Mouse (Mus musculus): ENCODE results near the gene Cep41. TPM values are rescaled to one million over a fixed set of nuclear protein-coding genes. Genes with fewer than 3 reads are reported as not detected.
A peak's percentile ranks its signal among the peaks of the same experiment; 100 is the strongest.

Cep41 gene
- 16.1 and 19.5 TPM in 2 replicates for polyA plus RNA-seq (2012; rRNA removed)

DNA sequence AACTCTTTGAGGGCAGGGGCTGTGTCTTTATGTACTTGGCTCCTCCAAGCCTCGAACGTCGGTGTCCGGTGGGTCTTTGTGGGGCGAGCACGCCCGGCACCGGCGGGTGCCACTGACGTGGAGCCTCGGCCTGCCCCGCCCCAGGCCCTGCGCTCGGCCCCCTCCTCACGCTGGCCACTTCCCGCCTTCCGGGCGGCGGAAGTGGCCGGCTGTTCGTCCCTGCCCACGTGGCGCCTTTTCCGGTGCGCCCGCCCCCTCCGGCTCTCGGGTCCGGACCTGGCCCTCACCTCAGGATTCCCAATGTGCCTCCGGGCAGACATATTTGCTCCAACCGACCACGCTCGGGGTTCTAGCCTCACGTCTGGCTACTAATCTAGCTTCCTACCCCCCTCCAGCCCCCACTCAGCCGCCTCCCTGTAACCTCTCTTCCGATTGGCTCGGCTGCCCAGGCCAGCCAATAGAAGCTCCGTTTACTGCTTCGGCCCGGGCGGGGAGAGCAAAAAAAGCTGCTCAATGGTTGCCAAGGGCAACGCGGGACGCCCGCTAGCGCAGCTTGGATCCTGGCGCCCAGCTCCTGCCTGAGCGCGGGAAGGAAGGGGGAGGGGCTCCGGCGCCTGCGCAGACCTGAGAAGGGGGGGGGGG lies at the start of gene Cep41:
Gene Cep41, minus strand, starts transcription at position 400 of the 642 bp plus-strand sequence.
- peak; percentile 63; the same call in 1 of the 2 replicates for TF ChIP-seq POLR2A (IDR thresholded peaks at IDR 0.05; ENCODE audit: borderline replicate concordance, extremely low read depth, insufficient read depth, insufficient read length, poor library complexity, severe bottlenecking)
- TF ChIP-seq CTCF (IDR thresholded peaks at IDR 0.05; ENCODE audit: borderline replicate concordance, extremely low read depth, insufficient read depth, insufficient read length): no peak
- DNase-seq (ENCODE audit: low read depth): peak; percentile 99

DNA sequence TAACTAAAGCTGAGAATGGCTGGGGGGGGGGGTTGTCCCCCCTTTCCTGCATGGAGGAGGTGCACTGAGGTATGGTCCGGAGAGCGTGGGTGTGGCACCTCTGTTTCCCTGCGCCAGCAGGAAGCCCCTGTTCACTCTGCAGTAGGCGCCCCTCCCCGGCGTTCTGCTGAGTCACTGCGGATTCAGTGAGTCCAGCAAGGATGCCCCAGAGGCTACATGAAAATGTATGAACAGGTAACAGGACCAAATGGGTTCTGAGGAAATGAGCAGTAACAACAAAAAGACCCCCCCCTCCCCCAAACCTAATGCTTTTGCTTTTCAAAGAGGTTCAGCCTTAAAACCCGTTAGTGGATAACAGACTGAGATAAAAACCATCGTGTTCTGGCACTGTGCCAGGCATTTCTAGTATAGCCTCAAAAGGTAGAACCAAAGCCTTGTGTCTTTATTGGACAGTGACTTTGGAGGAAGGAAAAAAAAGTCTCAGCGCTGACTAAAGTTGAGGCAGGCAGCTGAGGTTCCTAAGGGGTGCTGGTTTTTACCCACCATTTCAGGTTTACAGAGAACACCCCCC lies 45.7 kb upstream of the Cep41 start:
- peak; percentile 79 for DNase-seq (ENCODE audit: low read depth)
- TF ChIP-seq POLR2A (IDR thresholded peaks at IDR 0.05; ENCODE audit: borderline replicate concordance, extremely low read depth, insufficient read depth, insufficient read length, poor library complexity, severe bottlenecking) (no peak), CTCF (IDR thresholded peaks at IDR 0.05; ENCODE audit: borderline replicate concordance, extremely low read depth, insufficient read depth, insufficient read length) (no peak)

GRCm38 (mm10) chr6:30738464-30739006 lies 45.0 kb upstream of the Cep41 start:
- TF ChIP-seq CTCF (IDR thresholded peaks at IDR 0.05; ENCODE audit: borderline replicate concordance, extremely low read depth, insufficient read depth, insufficient read length) (no peak), POLR2A (IDR thresholded peaks at IDR 0.05; ENCODE audit: borderline replicate concordance, extremely low read depth, insufficient read depth, insufficient read length, poor library complexity, severe bottlenecking) (no peak)
- DNase-seq (ENCODE audit: low read depth): no peak

DNA sequence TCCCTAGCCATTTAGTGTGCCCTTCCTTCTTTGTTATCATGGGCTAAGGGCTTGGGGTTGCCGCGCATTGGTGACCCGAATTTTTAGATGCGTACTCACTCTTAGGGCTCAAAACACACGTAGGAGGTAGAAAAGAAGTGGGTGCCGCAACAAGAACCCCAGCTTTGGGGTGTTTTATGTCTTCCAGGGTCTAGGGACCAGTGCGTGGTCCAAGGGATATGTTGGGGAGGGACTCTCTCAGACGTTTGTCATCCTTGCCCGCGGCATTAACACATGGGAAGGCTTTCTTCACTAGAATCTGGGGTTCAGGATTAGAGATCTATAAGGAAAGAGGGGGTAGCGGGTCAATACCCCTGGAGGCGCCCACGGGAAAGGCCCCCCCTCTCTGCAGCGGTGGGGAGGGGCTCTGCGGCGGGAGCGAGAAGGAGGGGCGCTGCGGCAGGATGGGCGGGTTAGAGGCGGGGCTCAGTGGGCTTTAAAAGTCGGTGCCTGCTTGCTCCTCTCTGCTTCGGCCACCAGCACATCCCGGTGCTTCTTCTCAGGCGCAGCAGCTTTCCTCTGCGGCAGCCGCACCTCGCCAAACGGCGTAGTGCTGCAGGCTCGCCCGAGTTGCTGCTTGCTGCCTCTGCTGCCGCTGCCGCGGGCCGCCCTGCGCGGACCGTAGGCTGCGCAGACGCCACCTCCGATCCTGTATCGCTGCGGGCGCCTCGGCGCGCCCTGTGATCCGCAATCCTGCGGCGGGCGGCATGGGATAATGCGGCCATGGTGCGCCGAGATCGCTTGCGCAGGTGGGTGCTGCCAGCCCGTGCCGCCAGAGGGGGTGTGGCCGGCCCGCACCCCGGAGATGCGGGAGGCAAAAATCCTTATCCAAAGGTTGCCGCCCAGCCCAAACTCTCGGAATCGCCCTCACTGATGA lies 44.3 kb upstream of the Cep41 start:
- peak; percentile 97 for TF ChIP-seq POLR2A (IDR thresholded peaks at IDR 0.05; ENCODE audit: borderline replicate concordance, extremely low read depth, insufficient read depth, insufficient read length, poor library complexity, severe bottlenecking)
- TF ChIP-seq CTCF (IDR thresholded peaks at IDR 0.05; ENCODE audit: borderline replicate concordance, extremely low read depth, insufficient read depth, insufficient read length): peak; percentile 28; the same call in 1 of the 2 replicates
- DNase-seq (ENCODE audit: low read depth): peak; percentile 94

- peak; percentile 95 for DNase-seq (ENCODE audit: low read depth)
- TF ChIP-seq CTCF (IDR thresholded peaks at IDR 0.05; ENCODE audit: borderline replicate concordance, extremely low read depth, insufficient read depth, insufficient read length) (peak; percentile 83), POLR2A (IDR thresholded peaks at IDR 0.05; ENCODE audit: borderline replicate concordance, extremely low read depth, insufficient read depth, insufficient read length, poor library complexity, severe bottlenecking) (no peak)
Measured at GRCm38 (mm10) chr6:30736864-30737547, 43.5 kb upstream of the Cep41 start.

- DNase-seq (ENCODE audit: low read depth): peak; percentile 84
- TF ChIP-seq CTCF (IDR thresholded peaks at IDR 0.05; ENCODE audit: borderline replicate concordance, extremely low read depth, insufficient read depth, insufficient read length) (no peak), POLR2A (IDR thresholded peaks at IDR 0.05; ENCODE audit: borderline replicate concordance, extremely low read depth, insufficient read depth, insufficient read length, poor library complexity, severe bottlenecking) (no peak)
Measured at GRCm38 (mm10) chr6:30736372-30736762, 42.8 kb upstream of the Cep41 start.

GRCm38 (mm10) chr6:30735728-30736371 lies 42.3 kb upstream of the Cep41 start:
- DNase-seq (ENCODE audit: low read depth): peak; percentile 79
- TF ChIP-seq POLR2A (IDR thresholded peaks at IDR 0.05; ENCODE audit: borderline replicate concordance, extremely low read depth, insufficient read depth, insufficient read length, poor library complexity, severe bottlenecking) (no peak), CTCF (IDR thresholded peaks at IDR 0.05; ENCODE audit: borderline replicate concordance, extremely low read depth, insufficient read depth, insufficient read length) (no peak)

DNA sequence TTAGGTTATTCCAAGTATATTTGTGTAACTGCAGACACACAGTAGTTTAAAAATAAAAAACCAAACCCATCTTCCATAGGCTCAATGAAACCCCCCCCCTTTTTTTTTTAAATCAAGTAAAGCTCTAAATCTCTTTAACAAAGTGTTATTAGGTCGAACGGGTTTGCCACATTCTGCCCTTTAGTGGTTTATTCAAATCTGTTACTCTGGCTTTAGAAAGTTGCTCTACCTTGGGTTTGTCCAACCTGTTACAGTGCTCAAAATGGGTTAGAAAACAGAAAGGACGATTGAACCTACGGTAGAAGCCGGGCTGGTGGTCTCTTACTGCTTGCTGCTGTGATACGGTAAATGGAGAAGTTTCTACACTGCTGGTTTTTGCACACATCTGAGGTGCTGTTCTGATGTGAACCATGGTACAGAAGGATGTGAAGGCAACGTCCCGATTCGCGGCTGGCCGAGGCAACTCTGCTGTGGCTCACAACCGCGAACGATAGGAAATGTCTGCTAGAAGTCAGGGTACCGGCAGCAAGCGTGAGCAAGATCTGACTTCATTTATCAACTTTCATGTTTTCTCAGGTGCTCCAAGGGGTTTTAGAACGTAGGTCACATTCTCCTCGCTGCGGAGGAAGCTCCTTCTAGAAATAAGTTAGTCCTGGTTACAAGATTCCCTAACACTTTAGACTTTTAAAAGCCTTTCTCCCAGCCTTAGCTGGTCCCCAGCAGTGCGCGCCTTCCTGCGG lies 41.6 kb upstream of the Cep41 start:
- TF ChIP-seq CTCF (IDR thresholded peaks at IDR 0.05; ENCODE audit: borderline replicate concordance, extremely low read depth, insufficient read depth, insufficient read length) (no peak), POLR2A (IDR thresholded peaks at IDR 0.05; ENCODE audit: borderline replicate concordance, extremely low read depth, insufficient read depth, insufficient read length, poor library complexity, severe bottlenecking) (peak; percentile 19; the same call in 1 of the 2 replicates)
- peak; percentile 53 for DNase-seq (ENCODE audit: low read depth)

- no peak for TF ChIP-seq CTCF (IDR thresholded peaks at IDR 0.05; ENCODE audit: borderline replicate concordance, extremely low read depth, insufficient read depth, insufficient read length)
- no peak for TF ChIP-seq POLR2A (IDR thresholded peaks at IDR 0.05; ENCODE audit: borderline replicate concordance, extremely low read depth, insufficient read depth, insufficient read length, poor library complexity, severe bottlenecking)
- DNase-seq (ENCODE audit: low read depth): peak; percentile 52
Measured at GRCm38 (mm10) chr6:30734465-30734864, 40.9 kb upstream of the Cep41 start.
